Mouse (Mus musculus): Measurements from ENCODE around the gene Klhdc1. TPM values are rescaled to one million over a fixed set of nuclear protein-coding genes. Genes with fewer than 3 reads are reported as not detected.

Klhdc1 gene
- 1.7 and 4.7 TPM in 2 replicates for polyA plus RNA-seq (2014; fragmentation: Nextera tagmentation; extraction: Ambion mirVana)

GRCm38 (mm10) chr12:69240876-69241275 is at the start of gene Klhdc1:
Klhdc1 (plus strand) TSS chr12:69241176.
- Histone ChIP-seq H3K36me3 (ENCODE audit: control insufficient read depth, insufficient read depth, low read length) (no peaks in the 10 kb centered on the region), H3K9ac (ENCODE audit: low read length) (peak within 1 kb of the TSS; percentile 88), H3K4me2 (ENCODE audit: low read depth, severe bottlenecking) (peak within 1 kb of the TSS; percentile 66), H3K9me3 (ENCODE audit: control insufficient read depth, low read length) (no peaks in the 10 kb centered on the region), H3K4me1 (ENCODE audit: control insufficient read depth, insufficient read depth, low read length) (no peaks in the 10 kb centered on the region), H3K4me3 (ENCODE audit: low read depth, low read length) (peak within 1 kb of the TSS; percentile 73), H3K27me3 (ENCODE audit: control insufficient read depth, insufficient read depth, low read length) (no peaks in the 10 kb centered on the region), H3K27ac (replicated peaks; ENCODE audit: low read depth, low read length) (peak within 1 kb of the TSS; percentile 61; the same call in 1 of the 2 replicates)
- WGBS = 65% methylated on average over 6 of the region's 6 CpGs
- ATAC-seq (ENCODE audit: insufficient number of reproducible peaks, low FRiP score, low TSS enrichment, low read depth) (no peak), DNase-seq (ENCODE audit: low spot score) (no peak)

- no peak for ATAC-seq (ENCODE audit: insufficient number of reproducible peaks, low FRiP score, low TSS enrichment, low read depth)
- Histone ChIP-seq H3K4me2 (ENCODE audit: low read depth, severe bottlenecking) (no peak overlapping the region), H3K4me1 (ENCODE audit: control insufficient read depth, insufficient read depth, low read length) (peaks cover 4% of the 10 kb centered on the region; the same call in 1 of the 2 replicates), H3K4me3 (ENCODE audit: low read depth, low read length) (no peak overlapping the region), H3K27me3 (ENCODE audit: control insufficient read depth, insufficient read depth, low read length) (no peaks in the 10 kb centered on the region), H3K9ac (ENCODE audit: low read length) (no peak overlapping the region), H3K9me3 (ENCODE audit: control insufficient read depth, low read length) (no peaks in the 10 kb centered on the region), H3K36me3 (ENCODE audit: control insufficient read depth, insufficient read depth, low read length) (peaks cover 10% of the 10 kb centered on the region), H3K27ac (replicated peaks; ENCODE audit: low read depth, low read length) (no peak overlapping the region)
- WGBS = 94% methylated on average over 5 of the region's 5 CpGs
- DNase-seq (ENCODE audit: low spot score) = no peak
Observed at GRCm38 (mm10) chr12:69191396-69191795, 49.6 kb upstream of the Klhdc1 start.

- WGBS = 95% methylated on average over 2 of the region's 2 CpGs
- ATAC-seq (ENCODE audit: insufficient number of reproducible peaks, low FRiP score, low TSS enrichment, low read depth) (no peak), DNase-seq (ENCODE audit: low spot score) (no peak)
- H3K9ac ChIP-seq (ENCODE audit: low read length) = no peak overlapping the region
- H3K27ac ChIP-seq (replicated peaks; ENCODE audit: low read depth, low read length) = no peak overlapping the region
- H3K36me3 ChIP-seq (ENCODE audit: control insufficient read depth, insufficient read depth, low read length) = peaks cover 10% of the 10 kb centered on the region
- no peak overlapping the region for H3K4me3 ChIP-seq (ENCODE audit: low read depth, low read length)
- no peak overlapping the region for H3K4me2 ChIP-seq (ENCODE audit: low read depth, severe bottlenecking)
- H3K27me3 ChIP-seq (ENCODE audit: control insufficient read depth, insufficient read depth, low read length) = no peaks in the 10 kb centered on the region
- H3K4me1 ChIP-seq (ENCODE audit: control insufficient read depth, insufficient read depth, low read length) = peaks cover 4% of the 10 kb centered on the region; the same call in 1 of the 2 replicates
- H3K9me3 ChIP-seq (ENCODE audit: control insufficient read depth, low read length) = no peaks in the 10 kb centered on the region
Observed at GRCm38 (mm10) chr12:69192637-69193036, 48.3 kb upstream of the Klhdc1 start.

GRCm38 (mm10) chr12:69196444-69197377 is 44.3 kb upstream of the Klhdc1 start, which contains the start of gene Gm49383:
Gm49383 (minus strand) TSS chr12:69197104.
- peak within 1 kb of the TSS; percentile 90 for H3K9ac ChIP-seq (ENCODE audit: low read length)
- DNase-seq (ENCODE audit: low spot score) (peak; percentile 82), ATAC-seq (ENCODE audit: insufficient number of reproducible peaks, low FRiP score, low TSS enrichment, low read depth) (peak; percentile 71)
- peak within 1 kb of the TSS; percentile 94 for H3K4me2 ChIP-seq (ENCODE audit: low read depth, severe bottlenecking)
- H3K27me3 ChIP-seq (ENCODE audit: control insufficient read depth, insufficient read depth, low read length) = no peaks in the 10 kb centered on the region
- under 1% methylated on average over 75 of the region's 75 CpGs for WGBS
- peak within 1 kb of the TSS; percentile 98 for H3K4me3 ChIP-seq (ENCODE audit: low read depth, low read length)
- H3K4me1 ChIP-seq (ENCODE audit: control insufficient read depth, insufficient read depth, low read length) = peaks cover 4% of the 10 kb centered on the region; the same call in 1 of the 2 replicates
- H3K27ac ChIP-seq (replicated peaks; ENCODE audit: low read depth, low read length) = peak within 1 kb of the TSS; percentile 78
- H3K36me3 ChIP-seq (ENCODE audit: control insufficient read depth, insufficient read depth, low read length) = no peaks in the 10 kb centered on the region
- H3K9me3 ChIP-seq (ENCODE audit: control insufficient read depth, low read length) = no peaks in the 10 kb centered on the region

- Histone ChIP-seq H3K27me3 (ENCODE audit: control insufficient read depth, insufficient read depth, low read length) (no peaks in the 10 kb centered on the region), H3K9me3 (ENCODE audit: control insufficient read depth, low read length) (no peaks in the 10 kb centered on the region), H3K36me3 (ENCODE audit: control insufficient read depth, insufficient read depth, low read length) (peaks cover 5% of the 10 kb centered on the region; the same call in 1 of the 2 replicates), H3K4me3 (ENCODE audit: low read depth, low read length) (peak overlapping the region; percentile 98), H3K4me1 (ENCODE audit: control insufficient read depth, insufficient read depth, low read length) (peaks cover 4% of the 10 kb centered on the region; the same call in 1 of the 2 replicates), H3K9ac (ENCODE audit: low read length) (peak overlapping the region; percentile 90), H3K27ac (replicated peaks; ENCODE audit: low read depth, low read length) (peak overlapping the region; percentile 78), H3K4me2 (ENCODE audit: low read depth, severe bottlenecking) (peak overlapping the region; percentile 94)
- DNase-seq (ENCODE audit: low spot score) = peak; percentile 64
- ATAC-seq (ENCODE audit: insufficient number of reproducible peaks, low FRiP score, low TSS enrichment, low read depth) = peak; percentile 78
- 1% methylated on average over 91 of the region's 94 CpGs for WGBS
Observed at GRCm38 (mm10) chr12:69197378-69198163, 43.4 kb upstream of the Klhdc1 start.

- peak; percentile 87 for DNase-seq (ENCODE audit: low spot score)
- Histone ChIP-seq H3K36me3 (ENCODE audit: control insufficient read depth, insufficient read depth, low read length) (peaks cover 5% of the 10 kb centered on the region; the same call in 1 of the 2 replicates), H3K9me3 (ENCODE audit: control insufficient read depth, low read length) (no peaks in the 10 kb centered on the region), H3K4me3 (ENCODE audit: low read depth, low read length) (peak within 1 kb of the TSS; percentile 98), H3K4me1 (ENCODE audit: control insufficient read depth, insufficient read depth, low read length) (peaks cover 4% of the 10 kb centered on the region; the same call in 1 of the 2 replicates), H3K27ac (replicated peaks; ENCODE audit: low read depth, low read length) (peak within 1 kb of the TSS; percentile 78), H3K4me2 (ENCODE audit: low read depth, severe bottlenecking) (peak within 1 kb of the TSS; percentile 94), H3K27me3 (ENCODE audit: control insufficient read depth, insufficient read depth, low read length) (no peaks in the 10 kb centered on the region), H3K9ac (ENCODE audit: low read length) (peak within 1 kb of the TSS; percentile 90)
- peak; percentile 18 for ATAC-seq (ENCODE audit: insufficient number of reproducible peaks, low FRiP score, low TSS enrichment, low read depth)
- under 1% methylated on average over 18 of the region's 18 CpGs for WGBS
Observed at GRCm38 (mm10) chr12:69198164-69198535, 42.8 kb upstream of the Klhdc1 start, which contains the start of gene Dnaaf2. Dnaaf2 (minus strand) TSS chr12:69198429.

- H3K4me2 ChIP-seq (ENCODE audit: low read depth, severe bottlenecking) = no peak overlapping the region
- H3K9me3 ChIP-seq (ENCODE audit: control insufficient read depth, low read length) = no peaks in the 10 kb centered on the region
- ATAC-seq (ENCODE audit: insufficient number of reproducible peaks, low FRiP score, low TSS enrichment, low read depth) (no peak), DNase-seq (ENCODE audit: low spot score) (no peak)
- no peak overlapping the region for H3K27ac ChIP-seq (replicated peaks; ENCODE audit: low read depth, low read length)
- peaks cover 4% of the 10 kb centered on the region; the same call in 1 of the 2 replicates for H3K4me1 ChIP-seq (ENCODE audit: control insufficient read depth, insufficient read depth, low read length)
- peaks cover 7% of the 10 kb centered on the region; the same call in 1 of the 2 replicates for H3K36me3 ChIP-seq (ENCODE audit: control insufficient read depth, insufficient read depth, low read length)
- H3K9ac ChIP-seq (ENCODE audit: low read length) = no peak overlapping the region
- H3K27me3 ChIP-seq (ENCODE audit: control insufficient read depth, insufficient read depth, low read length) = no peaks in the 10 kb centered on the region
- H3K4me3 ChIP-seq (ENCODE audit: low read depth, low read length) = no peak overlapping the region; the same call in 1 of the 2 replicates
Observed at GRCm38 (mm10) chr12:69198985-69199384, 42.0 kb upstream of the Klhdc1 start.
